Mouse (Mus musculus): ENCODE results near the gene Il4i1.

Gene Il4i1

GRCm38 (mm10) chr7:44819391-44819790 is 3.2 kb downstream of the Il4i1 start:
- DNase-seq (ENCODE audit: low read depth): no peak

- DNase-seq (ENCODE audit: low read depth): no peak
Measured at GRCm38 (mm10) chr7:44819863-44820262, 3.7 kb downstream of the Il4i1 start.

GRCm38 (mm10) chr7:44820525-44820924 is 4.3 kb downstream of the Il4i1 start:
- DNase-seq (ENCODE audit: low read depth): no peak

GRCm38 (mm10) chr7:44821666-44822448 is 5.7 kb downstream of the Il4i1 start:
- DNase-seq (ENCODE audit: low read depth): no peak

- no peak for DNase-seq (ENCODE audit: low read depth)
Measured at GRCm38 (mm10) chr7:44823409-44823808, 7.2 kb downstream of the Il4i1 start.

GRCm38 (mm10) chr7:44824872-44825271 is 8.7 kb downstream of the Il4i1 start:
- peak; percentile 40 for DNase-seq (ENCODE audit: low read depth)

GRCm38 (mm10) chr7:44826771-44827170 is 10.6 kb downstream of the Il4i1 start:
- DNase-seq (ENCODE audit: low read depth): no peak

- no peak for DNase-seq (ENCODE audit: low read depth)
Measured at GRCm38 (mm10) chr7:44828706-44829105, 12.5 kb downstream of the Il4i1 start.

- no peak for DNase-seq (ENCODE audit: low read depth)
Measured at GRCm38 (mm10) chr7:44832763-44833162, 16.6 kb downstream of the Il4i1 start.

- no peak for DNase-seq (ENCODE audit: low read depth)
Measured at GRCm38 (mm10) chr7:44835373-44836015, 19.3 kb downstream of the Il4i1 start.

- DNase-seq (ENCODE audit: low read depth): no peak
Measured at GRCm38 (mm10) chr7:44836016-44836404, 19.8 kb downstream of the Il4i1 start.

- no peak for DNase-seq (ENCODE audit: low read depth)
Measured at GRCm38 (mm10) chr7:44836423-44837053, 20.4 kb downstream of the Il4i1 start.

- DNase-seq (ENCODE audit: low read depth): no peak
Measured at GRCm38 (mm10) chr7:44838073-44838472, 21.9 kb downstream of the Il4i1 start.

GRCm38 (mm10) chr7:44839171-44839490 is 22.9 kb downstream of the Il4i1 start:
- no peak for DNase-seq (ENCODE audit: low read depth)

- no peak for DNase-seq (ENCODE audit: low read depth)
Measured at GRCm38 (mm10) chr7:44839491-44840191, 23.5 kb downstream of the Il4i1 start.

GRCm38 (mm10) chr7:44840426-44840825 is 24.2 kb downstream of the Il4i1 start:
- DNase-seq (ENCODE audit: low read depth): no peak

- DNase-seq (ENCODE audit: low read depth): no peak
Measured at GRCm38 (mm10) chr7:44841825-44842463, 25.8 kb downstream of the Il4i1 start.

- DNase-seq (ENCODE audit: low read depth): no peak
Measured at GRCm38 (mm10) chr7:44845006-44845405, 28.8 kb downstream of the Il4i1 start.

GRCm38 (mm10) chr7:44846804-44847203 is 30.6 kb downstream of the Il4i1 start:
- DNase-seq (ENCODE audit: low read depth): no peak

GRCm38 (mm10) chr7:44847772-44848171 is 31.6 kb downstream of the Il4i1 start:
- no peak for DNase-seq (ENCODE audit: low read depth)

- peak; percentile 100 for DNase-seq (ENCODE audit: low read depth)
Measured at GRCm38 (mm10) chr7:44848561-44849415, 32.6 kb downstream of the Il4i1 start, which contains the start of the genes Akt1s1 and Tbc1d17. TSS of gene Akt1s1 (plus strand) at chr7:44848991. TSS of gene Tbc1d17 (minus strand) at chr7:44849079.
